Mouse (Mus musculus): Measurements from ENCODE around the gene Zeb2. TPM values are rescaled to one million over a fixed set of nuclear protein-coding genes. Genes with fewer than 3 reads are reported as not detected.

Gene Zeb2
- polyA plus RNA-seq, 1 experiment = 1,127 TPM

DNA sequence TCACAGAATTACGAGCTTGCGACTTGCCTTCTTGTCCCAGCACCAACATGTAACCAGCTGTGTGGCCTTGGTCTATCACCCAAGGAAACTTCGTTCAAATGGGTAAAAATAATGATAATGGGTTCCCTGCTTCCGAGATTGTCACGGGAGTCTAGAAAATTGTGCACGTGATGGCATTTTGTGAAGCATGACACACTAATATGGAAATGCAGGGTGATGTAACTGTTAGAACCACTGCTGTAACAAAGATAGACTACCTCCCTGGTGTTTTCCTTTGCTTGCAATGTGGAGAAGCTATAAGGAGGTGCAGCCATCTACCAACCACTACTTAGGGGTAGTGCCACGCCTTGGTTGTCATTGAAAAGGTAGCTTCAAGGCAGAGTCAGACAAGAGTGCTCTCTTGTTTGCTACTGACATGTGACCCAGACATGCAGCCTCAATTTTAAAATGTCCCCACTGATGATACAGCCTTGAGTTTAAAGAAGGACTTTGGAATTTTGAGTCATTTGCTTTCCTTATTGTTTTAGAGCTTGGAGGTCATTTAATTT lies 89.0 kb downstream of the Zeb2 start:
- no peak for TF ChIP-seq CTCF (IDR thresholded peaks at IDR 0.05; ENCODE audit: insufficient read depth, low read depth, low read length)
- no peak for TF ChIP-seq POLR2A (IDR thresholded peaks at IDR 0.05; ENCODE audit: insufficient read depth, low read depth, low read length)
- Histone ChIP-seq H3K4me1 (ENCODE audit: control insufficient read depth, insufficient read depth, low read length) (peaks cover 5% of the 10 kb centered on the region; the same call in 1 of the 2 replicates), H3K27ac (ENCODE audit: insufficient read depth, low read depth, low read length) (peak overlapping the region; percentile 14), H3K4me3 (ENCODE audit: insufficient read depth, low read depth, low read length) (no peak overlapping the region)
- WGBS = 32% methylated on average over 7 of the region's 7 CpGs

DNA sequence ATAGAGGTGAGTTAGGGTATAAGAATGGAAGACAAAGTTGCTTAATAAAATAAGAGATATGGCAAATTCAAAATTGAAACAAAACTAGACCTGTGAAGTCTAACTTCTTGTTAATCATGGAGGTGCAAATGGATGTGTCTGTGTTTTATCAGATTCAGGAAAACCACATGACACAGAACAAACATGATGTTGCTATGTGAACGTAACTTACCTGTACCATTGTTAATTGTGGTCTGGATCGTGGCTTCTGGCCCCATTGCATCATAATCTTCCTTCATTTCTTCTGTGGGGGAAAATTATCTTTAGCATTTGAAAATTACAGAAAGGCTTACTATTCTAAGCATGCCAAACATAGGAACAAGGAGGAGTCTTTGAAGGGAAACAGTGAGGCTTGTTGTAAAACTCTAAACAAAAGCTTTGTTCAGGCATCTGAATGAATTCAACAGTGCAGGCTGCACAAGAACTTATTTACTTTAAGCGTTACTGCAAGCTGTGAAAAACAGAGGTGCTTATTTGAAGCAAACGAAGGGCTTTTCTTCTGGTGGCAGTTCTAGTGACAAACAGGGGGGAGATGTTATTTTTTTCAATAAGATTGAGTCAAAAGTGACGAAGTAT lies 99.9 kb downstream of the Zeb2 start:
- 29% methylated on average over 5 of the region's 5 CpGs for WGBS
- TF ChIP-seq CTCF (IDR thresholded peaks at IDR 0.05; ENCODE audit: insufficient read depth, low read depth, low read length) = no peak
- Histone ChIP-seq H3K27ac (ENCODE audit: insufficient read depth, low read depth, low read length) (peak overlapping the region; percentile 37; the same call in 1 of the 2 replicates), H3K4me1 (ENCODE audit: control insufficient read depth, insufficient read depth, low read length) (peaks cover 5% of the 10 kb centered on the region), H3K4me3 (ENCODE audit: insufficient read depth, low read depth, low read length) (no peak overlapping the region)

DNA sequence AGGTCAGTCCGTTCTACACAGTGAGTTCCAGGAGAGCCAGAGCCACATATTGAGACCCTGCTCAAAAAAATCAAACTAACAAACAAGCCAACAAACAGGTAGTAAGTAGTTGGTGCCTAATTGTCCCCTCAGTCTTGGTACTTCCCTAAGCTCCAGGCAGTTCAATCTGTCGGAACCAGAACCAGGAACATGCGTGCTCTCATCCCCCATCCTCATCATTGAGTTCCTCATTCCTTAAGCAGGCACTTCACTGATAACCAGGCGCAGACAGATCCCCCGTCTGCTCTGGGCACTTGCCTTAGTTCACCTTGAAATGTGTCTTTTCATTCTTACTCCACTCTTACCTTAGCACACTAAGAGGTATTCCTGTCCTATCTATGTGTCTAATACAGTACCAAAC lies 103.9 kb downstream of the Zeb2 start:
- 85% methylated on average over 5 of the region's 5 CpGs for WGBS
- Histone ChIP-seq H3K4me3 (ENCODE audit: insufficient read depth, low read depth, low read length) (no peak overlapping the region), H3K27ac (ENCODE audit: insufficient read depth, low read depth, low read length) (no peak overlapping the region; the same call in 1 of the 2 replicates), H3K4me1 (ENCODE audit: control insufficient read depth, insufficient read depth, low read length) (no peaks in the 10 kb centered on the region)
- TF ChIP-seq CTCF (IDR thresholded peaks at IDR 0.05; ENCODE audit: insufficient read depth, low read depth, low read length) = no peak
- no peak for TF ChIP-seq POLR2A (IDR thresholded peaks at IDR 0.05; ENCODE audit: insufficient read depth, low read depth, low read length)

DNA sequence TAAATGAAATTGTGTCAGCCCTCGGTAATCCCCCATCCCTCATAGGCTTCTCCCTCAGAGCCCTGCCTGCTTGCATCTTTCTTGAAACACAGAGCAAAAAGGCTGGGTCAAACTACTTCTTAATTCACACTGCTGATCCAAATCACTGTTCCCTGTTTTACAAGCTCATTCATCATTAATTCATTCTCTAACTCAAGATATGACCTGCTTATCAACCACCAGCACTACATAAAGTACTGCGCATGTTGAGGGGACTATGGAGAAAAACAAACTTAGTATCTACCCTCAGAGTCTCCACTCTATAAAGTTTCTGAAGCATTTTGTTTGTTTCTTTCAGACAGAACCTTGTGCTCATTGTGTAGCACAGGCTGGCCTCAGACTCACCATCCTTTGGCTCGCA lies 104.5 kb downstream of the Zeb2 start:
- no peaks in the 10 kb centered on the region for H3K4me1 ChIP-seq (ENCODE audit: control insufficient read depth, insufficient read depth, low read length)
- H3K4me3 ChIP-seq (ENCODE audit: insufficient read depth, low read depth, low read length) = no peak overlapping the region
- WGBS = 73% methylated on average over 3 of the region's 3 CpGs
- no peak for TF ChIP-seq CTCF (IDR thresholded peaks at IDR 0.05; ENCODE audit: insufficient read depth, low read depth, low read length)
- no peak overlapping the region for H3K27ac ChIP-seq (ENCODE audit: insufficient read depth, low read depth, low read length)

DNA sequence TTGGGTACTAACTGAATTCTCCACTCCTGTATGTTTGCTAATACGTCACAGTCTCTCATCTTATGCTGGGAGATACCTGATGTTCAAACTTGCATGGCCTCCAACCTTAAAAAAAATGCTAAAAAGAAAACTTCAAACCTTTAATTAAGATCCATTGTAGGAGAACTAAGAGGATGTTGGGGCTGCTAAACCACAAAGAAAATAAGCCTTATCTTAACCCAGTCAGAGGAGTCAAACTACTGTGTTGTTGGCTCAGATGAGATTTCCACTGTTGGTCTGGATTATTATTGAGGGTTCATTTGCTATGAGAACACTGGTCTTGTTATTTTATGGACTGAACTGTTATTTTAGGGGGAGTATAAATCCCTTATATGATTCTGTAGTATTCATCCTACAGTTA lies 106.5 kb downstream of the Zeb2 start:
- WGBS = 92% methylated on average over 1 of the region's 1 CpGs
- Histone ChIP-seq H3K4me1 (ENCODE audit: control insufficient read depth, insufficient read depth, low read length) (no peaks in the 10 kb centered on the region), H3K27ac (ENCODE audit: insufficient read depth, low read depth, low read length) (no peak overlapping the region), H3K4me3 (ENCODE audit: insufficient read depth, low read depth, low read length) (no peak overlapping the region)
- TF ChIP-seq POLR2A (IDR thresholded peaks at IDR 0.05; ENCODE audit: insufficient read depth, low read depth, low read length) (no peak), CTCF (IDR thresholded peaks at IDR 0.05; ENCODE audit: insufficient read depth, low read depth, low read length) (no peak)

DNA sequence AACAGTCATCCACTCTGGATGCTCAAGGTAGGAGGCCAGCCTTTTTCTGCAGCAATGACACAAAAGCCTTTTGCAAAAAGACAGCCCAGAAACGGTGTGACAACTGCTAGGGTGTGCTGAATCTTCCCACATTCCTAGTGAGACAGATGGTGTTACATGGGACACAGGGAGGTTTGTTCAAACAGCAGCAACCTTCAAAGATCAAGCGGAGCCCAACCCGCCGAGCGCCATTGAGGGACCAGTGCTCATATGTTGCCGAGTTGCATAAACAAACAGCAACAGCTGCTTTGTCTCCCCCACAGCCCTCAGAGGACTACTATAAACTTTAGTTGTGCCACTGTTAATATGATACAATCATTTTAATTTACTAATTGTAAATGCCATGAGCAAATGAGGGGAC lies 117.3 kb downstream of the Zeb2 start:
- Histone ChIP-seq H3K27ac (ENCODE audit: insufficient read depth, low read depth, low read length) (peak overlapping the region; percentile 13; the same call in 1 of the 2 replicates), H3K4me1 (ENCODE audit: control insufficient read depth, insufficient read depth, low read length) (peaks cover 13% of the 10 kb centered on the region), H3K4me3 (ENCODE audit: insufficient read depth, low read depth, low read length) (no peak overlapping the region)
- WGBS = 39% methylated on average over 6 of the region's 6 CpGs
- no peak for TF ChIP-seq POLR2A (IDR thresholded peaks at IDR 0.05; ENCODE audit: insufficient read depth, low read depth, low read length)
- no peak for TF ChIP-seq CTCF (IDR thresholded peaks at IDR 0.05; ENCODE audit: insufficient read depth, low read depth, low read length)

DNA sequence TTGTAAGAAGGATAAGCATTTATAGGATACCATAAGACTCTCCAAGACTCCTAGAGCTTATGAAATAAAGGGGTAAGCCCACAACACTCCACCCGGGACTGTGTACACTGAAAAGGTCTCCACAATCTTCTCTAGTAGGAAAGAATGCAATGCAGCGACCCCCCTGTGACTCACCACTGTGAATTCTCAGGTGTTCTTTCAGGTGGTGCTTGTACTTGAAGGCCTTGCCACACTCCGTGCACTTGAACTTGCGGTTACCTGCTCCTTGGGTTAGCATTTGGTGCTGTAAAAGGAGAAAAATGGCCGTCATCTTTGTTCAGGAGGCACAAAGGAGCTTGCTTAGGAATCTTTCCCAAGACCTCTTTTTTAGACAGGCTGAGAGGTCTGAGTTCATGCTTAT lies 118.5 kb downstream of the Zeb2 start:
- Histone ChIP-seq H3K27ac (ENCODE audit: insufficient read depth, low read depth, low read length) (no peak overlapping the region), H3K4me3 (ENCODE audit: insufficient read depth, low read depth, low read length) (no peak overlapping the region), H3K4me1 (ENCODE audit: control insufficient read depth, insufficient read depth, low read length) (peaks cover 13% of the 10 kb centered on the region)
- WGBS = 95% methylated on average over 5 of the region's 5 CpGs
- TF ChIP-seq CTCF (IDR thresholded peaks at IDR 0.05; ENCODE audit: insufficient read depth, low read depth, low read length) (no peak), POLR2A (IDR thresholded peaks at IDR 0.05; ENCODE audit: insufficient read depth, low read depth, low read length) (no peak)

DNA sequence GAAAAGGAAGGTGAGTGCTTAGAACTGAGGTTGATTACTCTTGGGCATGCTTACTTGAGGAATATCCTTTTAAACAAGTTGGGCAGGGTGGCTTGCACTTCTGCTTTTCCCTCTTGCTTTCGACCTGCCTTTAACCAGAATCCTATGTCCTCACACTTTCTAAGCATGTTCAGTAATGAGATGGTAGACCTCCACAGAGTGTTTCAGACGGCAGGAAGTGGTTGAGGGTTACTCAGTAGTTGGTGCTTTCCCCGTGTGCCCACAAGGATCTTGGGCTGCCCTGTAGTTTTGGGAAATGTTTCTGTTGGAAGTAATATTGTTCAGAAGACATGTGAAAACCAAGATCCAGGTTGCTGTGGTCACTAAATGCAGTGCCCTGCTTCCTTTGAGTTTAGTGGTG lies 135.5 kb downstream of the Zeb2 start:
- H3K27ac ChIP-seq (ENCODE audit: insufficient read depth, low read depth, low read length) = no peak overlapping the region
- peaks cover 8% of the 10 kb centered on the region for H3K4me1 ChIP-seq (ENCODE audit: control insufficient read depth, insufficient read depth, low read length)
- 60% methylated on average over 3 of the region's 3 CpGs for WGBS
- H3K4me3 ChIP-seq (ENCODE audit: insufficient read depth, low read depth, low read length) = no peak overlapping the region
- no peak for TF ChIP-seq CTCF (IDR thresholded peaks at IDR 0.05; ENCODE audit: insufficient read depth, low read depth, low read length)
- no peak for TF ChIP-seq POLR2A (IDR thresholded peaks at IDR 0.05; ENCODE audit: insufficient read depth, low read depth, low read length)

DNA sequence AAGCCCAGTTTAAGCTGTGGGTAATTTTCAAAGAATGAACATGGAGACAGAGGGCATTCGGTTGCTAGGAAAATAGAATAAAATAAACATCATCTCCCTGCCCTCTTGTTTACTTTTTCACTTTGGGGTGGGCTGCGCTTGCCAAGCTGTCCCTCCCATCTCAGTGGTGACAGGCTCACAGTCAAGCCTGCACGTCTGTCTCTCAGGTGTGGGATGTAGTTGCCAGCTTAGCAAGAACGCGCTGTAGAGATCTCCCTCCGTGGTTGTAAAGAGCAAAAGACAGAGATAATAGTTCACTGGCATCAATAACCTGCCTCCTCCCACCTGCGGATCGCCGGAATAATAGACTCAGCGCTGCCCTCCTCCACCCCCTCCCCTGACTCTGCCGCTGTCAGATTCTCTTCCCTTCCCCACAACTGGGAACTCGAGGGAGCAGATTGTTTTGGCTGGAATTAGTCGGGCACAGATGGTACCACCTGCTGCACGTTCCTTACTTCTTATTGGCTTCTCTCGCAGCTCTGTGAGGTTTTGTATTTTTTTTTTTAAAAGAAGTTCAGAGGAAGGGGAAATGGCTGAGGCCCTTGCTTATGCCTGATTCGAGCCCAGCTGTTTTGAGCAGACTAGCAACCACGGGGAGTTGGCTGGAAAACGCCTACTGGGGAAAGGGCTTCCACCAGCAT lies 138.0 kb downstream of the Zeb2 start:
- TF ChIP-seq CTCF (IDR thresholded peaks at IDR 0.05; ENCODE audit: insufficient read depth, low read depth, low read length) (no peak), POLR2A (IDR thresholded peaks at IDR 0.05; ENCODE audit: insufficient read depth, low read depth, low read length) (no peak)
- H3K4me1 ChIP-seq (ENCODE audit: control insufficient read depth, insufficient read depth, low read length) = peaks cover 8% of the 10 kb centered on the region
- 3% methylated on average over 18 of the region's 18 CpGs for whole genome bisulfite sequencing
- H3K4me3 ChIP-seq (ENCODE audit: insufficient read depth, low read depth, low read length) = peak overlapping the region; percentile 16; the same call in 1 of the 2 replicates
- no peak overlapping the region for H3K27ac ChIP-seq (ENCODE audit: insufficient read depth, low read depth, low read length)

Data from olfactory bulb, adult 2 months (tissue).